ENCODE assay signal across 7 mouse cellular contexts in the genomic region with DNA sequence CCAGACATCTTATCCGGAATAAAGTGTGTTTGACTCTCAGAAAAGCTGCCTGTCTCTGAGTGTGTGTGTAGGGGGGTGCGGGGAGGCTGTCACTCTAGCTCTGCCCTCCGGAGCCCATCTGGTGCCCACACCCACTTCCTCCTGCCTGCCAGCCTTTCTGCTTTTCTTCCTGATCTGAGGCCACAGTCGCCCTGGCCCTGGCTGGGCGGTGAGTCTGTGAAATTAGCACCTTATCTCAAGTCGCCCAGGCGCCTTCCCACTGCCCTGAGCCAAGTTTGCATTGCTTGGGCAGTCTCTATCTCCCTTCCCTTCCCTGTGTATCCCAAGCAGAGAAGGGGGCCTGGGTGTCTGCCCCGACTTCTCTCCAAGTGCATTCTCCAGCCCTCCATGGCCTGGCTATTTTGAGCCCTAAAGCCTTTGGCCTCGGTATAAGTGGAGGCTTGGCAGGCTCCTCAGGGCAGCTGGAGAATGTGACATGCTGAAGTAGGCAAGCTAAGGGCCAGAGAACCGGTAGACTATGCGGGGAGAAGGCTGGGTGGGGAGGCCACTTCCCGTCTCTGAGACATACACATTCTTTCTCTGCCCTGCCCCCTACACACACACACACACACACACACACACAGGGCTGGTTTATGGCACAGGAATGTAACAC. TPM values are rescaled to one million over a fixed set of nuclear protein-coding genes. Genes with fewer than 3 reads are reported as not detected.
A peak's percentile ranks its signal among the peaks of the same experiment; 100 is the strongest.
DNase-seq lines count a peak whose midpoint lies in the region; ATAC-seq and TF ChIP-seq lines count a peak whose summit lies in the region.

No protein-coding gene starts in this region.

- TF ChIP-seq POLR2A in small intestine, adult 2 months (IDR thresholded peaks at IDR 0.05; ENCODE audit: low read depth, low read length): no peak; the same call in 1 of the 2 replicates

- H3K4me1 ChIP-seq in kidney, embryonic 14.5 days (ENCODE audit: control insufficient read depth, insufficient read depth, low read length): peaks cover 25% of the 10 kb centered on the region
- H3K4me1 ChIP-seq in lung, postnatal 0 days (ENCODE audit: insufficient read depth, low read depth, low read length): peaks cover 43% of the 10 kb centered on the region
- peaks cover 26% of the 10 kb centered on the region for H3K4me1 ChIP-seq in small intestine, adult 2 months (ENCODE audit: control insufficient read depth, insufficient read depth, insufficient read length, low read length)

- H3K27ac ChIP-seq in kidney, embryonic 14.5 days (ENCODE audit: low read depth, low read length): peak overlapping the region; percentile 87
- H3K27ac ChIP-seq in lung, postnatal 0 days (ENCODE audit: low read length): peak overlapping the region; percentile 97
- peak overlapping the region; percentile 89 for H3K27ac ChIP-seq in small intestine, adult 2 months (ENCODE audit: insufficient read depth, low read depth, low read length)

- H3K27me3 ChIP-seq in kidney, embryonic 14.5 days (ENCODE audit: control insufficient read depth, insufficient read depth, low read length): no peaks in the 10 kb centered on the region
- no peaks in the 10 kb centered on the region for H3K27me3 ChIP-seq in lung, postnatal 0 days (replicated peaks; ENCODE audit: insufficient read depth, low read length)
- H3K27me3 ChIP-seq in small intestine, adult 2 months (ENCODE audit: control insufficient read depth, insufficient read depth, low read length): no peaks in the 10 kb centered on the region

- no peak overlapping the region for H3K4me3 ChIP-seq in kidney, embryonic 14.5 days (ENCODE audit: low read length)
- H3K4me3 ChIP-seq in lung, postnatal 0 days (ENCODE audit: low read depth, low read length): no peak overlapping the region
- H3K4me3 ChIP-seq in small intestine, adult 2 months (ENCODE audit: low read depth, low read length): no peak overlapping the region

- no peak for TF ChIP-seq CTCF in lung, postnatal 0 days (IDR thresholded peaks at IDR 0.05)
- no peak for TF ChIP-seq CTCF in small intestine, adult 2 months (IDR thresholded peaks at IDR 0.05; ENCODE audit: extremely low read depth, insufficient read length, insufficient replicate concordance, low read depth, low read length)

- no peak overlapping the region for H3K4me2 ChIP-seq in kidney, embryonic 14.5 days (replicated peaks; ENCODE audit: low read depth, low read length)
- peak overlapping the region; percentile 27 for H3K4me2 ChIP-seq in lung, postnatal 0 days (replicated peaks; ENCODE audit: low read depth, low read length)

- peak overlapping the region; percentile 0; the same call in 1 of the 2 replicates for H3K9ac ChIP-seq in kidney, embryonic 14.5 days (ENCODE audit: low read depth, low read length)
- no peak overlapping the region for H3K9ac ChIP-seq in lung, postnatal 0 days (replicated peaks; ENCODE audit: low read depth)

- peak; percentile 73 for ATAC-seq in CD4-positive, CD25-positive, alpha-beta regulatory T cell, adult 4 months
- no peak; the same call in 1 of the 2 replicates for ATAC-seq in kidney, embryonic 14.5 days (ENCODE audit: low FRiP score, low TSS enrichment)
- ATAC-seq in lung, postnatal 0 days: peak; percentile 91

- H3K9me3 ChIP-seq in kidney, embryonic 14.5 days (ENCODE audit: control insufficient read depth, low read length): no peaks in the 10 kb centered on the region
- no peaks in the 10 kb centered on the region for H3K9me3 ChIP-seq in lung, postnatal 0 days (ENCODE audit: low read length)

- peaks cover 4% of the 10 kb centered on the region; the same call in 1 of the 2 replicates for H3K36me3 ChIP-seq in kidney, embryonic 14.5 days (ENCODE audit: control insufficient read depth, insufficient read depth, low read length)
- no peaks in the 10 kb centered on the region for H3K36me3 ChIP-seq in lung, postnatal 0 days (ENCODE audit: insufficient read depth, low read length)
- peaks cover 4% of the 10 kb centered on the region; the same call in 1 of the 2 replicates for H3K36me3 ChIP-seq in small intestine, adult 2 months (ENCODE audit: control insufficient read depth, insufficient read depth, low read length)

- TF ChIP-seq EP300 in lung, postnatal 0 days (IDR thresholded peaks at IDR 0.05): peak; percentile 88

- peak; percentile 54 for DNase-seq in R1 (ENCODE audit: low read depth, low spot score)
- DNase-seq in embryo, embryonic 10.5 days (ENCODE audit: low spot score): peak; percentile 33
- peak; percentile 80 for DNase-seq in heart, adult 8-10 months (ENCODE audit: low spot score)
- peak; percentile 97 for DNase-seq in lung, postnatal 0 days (ENCODE audit: low spot score)

- WGBS in kidney, embryonic 14.5 days: 22% methylated on average over 12 of the region's 12 CpGs
- WGBS in lung, postnatal 0 days: 6% methylated on average over 12 of the region's 12 CpGs
- 4% methylated on average over 12 of the region's 12 CpGs for WGBS in small intestine, adult 2 months

RNA-seq across cellular contexts. Expression of a gene that starts 6.0 kb away (rescaled TPM):
- 1 to 10 TPM; 7.6 to 7.9 TPM for polyA plus RNA-seq in CD4-positive, CD25-positive, alpha-beta regulatory T cell, adult 4 months (2017; shearing (Covaris generic))
- total RNA-seq in heart, adult 8-10 months (2022): 10 to 100 TPM in 1 of 4 experiments, 1 to 10 TPM in 3; 7.3 to 10.1 (median 7.8) TPM
- 7.0 and 11.5 TPM in 2 replicates for polyA plus RNA-seq in kidney, embryonic 14.5 days (2014; fragmentation: Nextera tagmentation; extraction: Ambion mirVana)
- 18.9 and 21.9 TPM in 2 replicates for polyA plus RNA-seq in lung, postnatal 0 days (2015; fragmentation: Nextera tagmentation; extraction: Ambion mirVana)
- polyA plus RNA-seq in small intestine, adult 2 months (2012; rRNA removed): 11.8 and 19.1 TPM in 2 replicates

RNA-seq across cellular contexts. Expression of a gene that starts 14.4 kb away (rescaled TPM):
- polyA plus RNA-seq in CD4-positive, CD25-positive, alpha-beta regulatory T cell, adult 4 months (2017; shearing (Covaris generic)): under 1 TPM in 1 of 2 experiments, not detected in 1; 0.32 TPM
- 1 to 10 TPM in 1 of 4 experiments, under 1 TPM in 3; 0.22 to 1.5 (median 0.52) TPM for total RNA-seq in heart, adult 8-10 months (2022)
- 0.16 TPM in 1 of 2 replicates, not detected in the other for polyA plus RNA-seq in kidney, embryonic 14.5 days (2014; fragmentation: Nextera tagmentation; extraction: Ambion mirVana)
- polyA plus RNA-seq in lung, postnatal 0 days (2015; fragmentation: Nextera tagmentation; extraction: Ambion mirVana): 0.10 and 0.17 TPM in 2 replicates
- polyA plus RNA-seq in small intestine, adult 2 months (2012; rRNA removed): 0.20 and 0.28 TPM in 2 replicates

RNA-seq across cellular contexts. Expression of a gene that starts 18.6 kb away (rescaled TPM):
- polyA plus RNA-seq in CD4-positive, CD25-positive, alpha-beta regulatory T cell, adult 4 months (2017; shearing (Covaris generic)): 10 to 100 TPM; 17.4 to 27.7 TPM
- 10 to 100 TPM; 14.5 to 21.0 (median 17.6) TPM for total RNA-seq in heart, adult 8-10 months (2022)
- 42.0 and 44.9 TPM in 2 replicates for polyA plus RNA-seq in kidney, embryonic 14.5 days (2014; fragmentation: Nextera tagmentation; extraction: Ambion mirVana)
- polyA plus RNA-seq in lung, postnatal 0 days (2015; fragmentation: Nextera tagmentation; extraction: Ambion mirVana): 30.5 TPM in 2 replicates
- 26.3 and 38.9 TPM in 2 replicates for polyA plus RNA-seq in small intestine, adult 2 months (2012; rRNA removed)

RNA-seq across cellular contexts. Expression of a gene that starts 23.3 kb away (rescaled TPM):
- polyA plus RNA-seq in CD4-positive, CD25-positive, alpha-beta regulatory T cell, adult 4 months (2017; shearing (Covaris generic)): 10 to 100 TPM; 60.2 to 68.1 TPM
- total RNA-seq in heart, adult 8-10 months (2022): 10 to 100 TPM; 15.5 to 24.4 (median 20.0) TPM
- polyA plus RNA-seq in kidney, embryonic 14.5 days (2014; fragmentation: Nextera tagmentation; extraction: Ambion mirVana): 39.7 and 48.7 TPM in 2 replicates
- polyA plus RNA-seq in lung, postnatal 0 days (2015; fragmentation: Nextera tagmentation; extraction: Ambion mirVana): 42.5 and 44.5 TPM in 2 replicates
- polyA plus RNA-seq in small intestine, adult 2 months (2012; rRNA removed): 54.1 and 100 TPM in 2 replicates

RNA-seq across cellular contexts. Expression of a gene that starts 31.4 kb away (rescaled TPM):
- polyA plus RNA-seq in CD4-positive, CD25-positive, alpha-beta regulatory T cell, adult 4 months (2017; shearing (Covaris generic)): 1 to 10 TPM; 8.4 to 9.8 TPM
- 1 to 10 TPM; 2.3 to 3.1 (median 2.8) TPM for total RNA-seq in heart, adult 8-10 months (2022)
- polyA plus RNA-seq in kidney, embryonic 14.5 days (2014; fragmentation: Nextera tagmentation; extraction: Ambion mirVana): 52.0 and 61.8 TPM in 2 replicates
- 9.8 and 10.4 TPM in 2 replicates for polyA plus RNA-seq in lung, postnatal 0 days (2015; fragmentation: Nextera tagmentation; extraction: Ambion mirVana)
- polyA plus RNA-seq in small intestine, adult 2 months (2012; rRNA removed): 0.22 and 0.46 TPM in 2 replicates

Comparison
In these comparisons a context has a peak if more than half of its experiments do, and no peak if none do; other contexts are left out.
1. DNase-seq: peak in every context shown above with its lines; median percentile 97 in lung, postnatal 0 days; 80 in heart, adult 8-10 months; 54 in R1; 33 in embryo, embryonic 10.5 days.